8 mouse cellular contexts compared by ENCODE assay signal in the genomic region with DNA sequence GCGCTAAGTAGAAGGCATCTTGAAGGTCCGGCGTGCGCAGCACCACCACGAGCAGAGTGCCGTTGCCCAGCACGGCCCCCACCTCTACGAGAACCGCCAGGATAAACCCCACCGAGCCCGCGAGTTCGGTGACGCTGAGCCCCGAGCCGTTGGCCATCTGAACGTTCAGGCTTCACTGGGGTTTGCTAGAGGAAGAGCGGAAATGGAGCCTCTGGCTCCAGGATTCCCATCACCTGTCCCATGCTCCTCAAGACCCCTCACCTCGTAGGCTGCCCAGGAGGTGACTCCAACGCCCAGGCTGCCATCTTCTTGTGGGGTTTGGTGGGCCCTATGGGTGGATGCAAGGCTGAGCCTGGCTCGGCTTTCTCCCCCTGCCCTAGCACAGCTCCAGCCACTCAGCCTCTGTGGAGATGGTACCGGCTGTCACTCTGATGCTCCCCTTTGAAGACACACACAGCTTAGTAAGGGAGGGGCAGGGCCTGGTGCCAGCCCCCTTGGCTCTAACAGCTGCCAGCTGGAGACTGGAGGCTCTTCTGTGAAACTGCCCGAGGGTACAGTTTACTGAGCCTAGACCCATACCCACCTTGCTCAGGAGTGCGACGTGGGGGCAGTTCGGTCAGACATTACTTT. TPM values are rescaled to one million over a fixed set of nuclear protein-coding genes. Genes with fewer than 3 reads are reported as not detected.
A peak's percentile ranks its signal among the peaks of the same experiment; 100 is the strongest.
DNase-seq lines count a peak whose midpoint lies in the region; ATAC-seq lines count a peak whose summit lies in the region.

Gene Gpr62 (minus strand): TSS at position 368 of the 630 bp plus-strand sequence.

- 33% methylated on average over 26 of the region's 26 CpGs for WGBS in forebrain, embryonic 11.5 days
- 30% methylated on average over 26 of the region's 26 CpGs for WGBS in neural tube, embryonic 12.5 days

- H3K27ac ChIP-seq in forebrain, embryonic 11.5 days (ENCODE audit: low read depth, low read length), result peak within 1 kb of the TSS; percentile 21; the same call in 1 of the 2 replicates
- peak within 1 kb of the TSS; percentile 42; the same call in 1 of the 2 replicates for H3K27ac ChIP-seq in neural tube, embryonic 12.5 days

- H3K27me3 ChIP-seq in forebrain, embryonic 11.5 days (ENCODE audit: control insufficient read depth, insufficient read depth, low read length), result peaks cover 5% of the 10 kb centered on the region; the same call in 1 of the 2 replicates
- peaks cover 4% of the 10 kb centered on the region; the same call in 1 of the 2 replicates for H3K27me3 ChIP-seq in neural tube, embryonic 12.5 days (replicated peaks)

- peaks cover 16% of the 10 kb centered on the region for H3K36me3 ChIP-seq in forebrain, embryonic 11.5 days (ENCODE audit: control insufficient read depth, insufficient read depth, low read length)
- H3K36me3 ChIP-seq in neural tube, embryonic 12.5 days, result peaks cover 38% of the 10 kb centered on the region

- peak within 1 kb of the TSS; percentile 67 for H3K9ac ChIP-seq in forebrain, embryonic 11.5 days (ENCODE audit: low read length)
- H3K9ac ChIP-seq in neural tube, embryonic 12.5 days, result peak within 1 kb of the TSS; percentile 78

- H3K4me2 ChIP-seq in forebrain, embryonic 11.5 days (ENCODE audit: low read depth, low read length, severe bottlenecking), result peak within 1 kb of the TSS; percentile 92
- peak within 1 kb of the TSS; percentile 94 for H3K4me2 ChIP-seq in neural tube, embryonic 12.5 days (replicated peaks)

- H3K9me3 ChIP-seq in forebrain, embryonic 11.5 days (ENCODE audit: control insufficient read depth, low read length), result no peaks in the 10 kb centered on the region
- H3K9me3 ChIP-seq in neural tube, embryonic 12.5 days, result no peaks in the 10 kb centered on the region

- peak; percentile 84 for DNase-seq in layer of hippocampus, adult 11-12 months (ENCODE audit: low spot score)
- DNase-seq in layer of hippocampus, adult 9-10 months (ENCODE audit: low spot score), result no peak
- peak; percentile 81 for DNase-seq in cerebellum, adult 18-20 months
- no peak for DNase-seq in forebrain, embryonic 11.5 days (ENCODE audit: low spot score)
- no peak for DNase-seq in layer of hippocampus, postnatal 25 days (ENCODE audit: extremely low spot score in 1 of 2, low spot score in 1 of 2)
- DNase-seq in T-cell, adult 2 months (ENCODE audit: low spot score), result no peak
- DNase-seq in thymus, postnatal 25 days, result no peak

- H3K4me3 ChIP-seq in forebrain, embryonic 11.5 days (ENCODE audit: low read depth, low read length), result peak within 1 kb of the TSS; percentile 39
- H3K4me3 ChIP-seq in neural tube, embryonic 12.5 days, result peak within 1 kb of the TSS; percentile 52

- H3K4me1 ChIP-seq in forebrain, embryonic 11.5 days (replicated peaks; ENCODE audit: control insufficient read depth, insufficient read depth, low read length), result peaks cover 16% of the 10 kb centered on the region
- peaks cover 29% of the 10 kb centered on the region for H3K4me1 ChIP-seq in neural tube, embryonic 12.5 days

- ATAC-seq in forebrain, embryonic 11.5 days (replicated peaks; ENCODE audit: low FRiP score), result peak; percentile 9; the same call in 1 of the 2 replicates
- ATAC-seq in neural tube, embryonic 12.5 days (ENCODE audit: low FRiP score, low read depth), result peak; percentile 29; the same call in 1 of the 2 replicates

RNA-seq across cellular contexts. Expression of gene Gpr62, which starts in this region (rescaled TPM):
- polyA plus RNA-seq in forebrain, embryonic 11.5 days (2014; fragmentation: Nextera tagmentation; extraction: Ambion mirVana), result 0.19 and 0.71 TPM in 2 replicates
- total RNA-seq in layer of hippocampus, postnatal 25 days (2021), result 10 to 100 TPM; 14.0 to 14.7 TPM
- polyA plus RNA-seq in neural tube, embryonic 12.5 days (2016; fragmentation: Nextera tagmentation; extraction: Ambion mirVana), result 0.52 and 0.66 TPM in 2 replicates

Comparison
In these comparisons a context has a peak if more than half of its experiments do, and no peak if none do; other contexts are left out.
1. DNase-seq: peak in layer of hippocampus, adult 11-12 months (single experiment) and cerebellum, adult 18-20 months (2 of 2); none in layer of hippocampus, adult 9-10 months (single experiment), forebrain, embryonic 11.5 days (single experiment), layer of hippocampus, postnatal 25 days (0 of 2), T-cell, adult 2 months (single experiment) and thymus, postnatal 25 days (single experiment).
2. Peak in ATAC-seq, H3K4me3 ChIP-seq, H3K27ac ChIP-seq, H3K9ac ChIP-seq and H3K4me2 ChIP-seq in forebrain, embryonic 11.5 days; RNA of the gene not detected or under 1 TPM.
3. Peak in ATAC-seq, H3K4me3 ChIP-seq, H3K27ac ChIP-seq, H3K9ac ChIP-seq and H3K4me2 ChIP-seq in neural tube, embryonic 12.5 days; RNA of the gene not detected or under 1 TPM.